In genomic region chr13:112860370-112860769, GRCm38 (mm10) we compare ENCODE assay signal across 17 mouse cellular contexts.
"Had no signal": no experiment of that assay in that cellular context is flagged by ENCODE, and none has a peak within 500 bp of the region (broad histone marks: within the 10 kb centered on the region; RNA-seq: fewer than 3 reads in every experiment).

No protein-coding gene starts in this region.

- H3K4me2 ChIP-seq: neural tube, embryonic 12.5 days; neural tube, embryonic 13.5 days; neural tube, embryonic 15.5 days; stomach, embryonic 15.5 days had no signal

- H3K4me1 ChIP-seq: neural tube, embryonic 12.5 days; neural tube, embryonic 13.5 days; neural tube, embryonic 15.5 days had no signal

- H3K9ac ChIP-seq: neural tube, embryonic 12.5 days; neural tube, embryonic 13.5 days; neural tube, embryonic 15.5 days; stomach, embryonic 15.5 days had no signal

- H3K4me3 ChIP-seq: neural tube, embryonic 12.5 days; neural tube, embryonic 13.5 days; neural tube, embryonic 15.5 days; stomach, embryonic 15.5 days had no signal

- DNase-seq: retina, postnatal 1 day; right cerebral cortex, adult 18-20 months; right cerebral cortex, postnatal 14 days; right cerebral cortex, postnatal 25 days; right cerebral cortex, postnatal 4 days; spleen, adult 18-20 months; thymus, adult 18-20 months; thymus, adult 2 months; thymus, postnatal 14 days; thymus, postnatal 25 days; thymus, postnatal 36 days; thymus, postnatal 4 days had no signal

- H3K9me3 ChIP-seq: neural tube, embryonic 12.5 days; neural tube, embryonic 13.5 days; neural tube, embryonic 15.5 days; stomach, embryonic 15.5 days had no signal

- H3K27ac ChIP-seq: neural tube, embryonic 12.5 days; neural tube, embryonic 13.5 days; neural tube, embryonic 15.5 days; stomach, embryonic 15.5 days; stomach, postnatal 0 days had no signal

- H3K27me3 ChIP-seq: neural tube, embryonic 12.5 days; neural tube, embryonic 13.5 days; neural tube, embryonic 15.5 days; stomach, embryonic 15.5 days had no signal
